Mouse (Mus musculus) lung, adult 2 months (tissue): ENCODE results near the gene BC003965. TPM values are rescaled to one million over a fixed set of nuclear protein-coding genes. Genes with fewer than 3 reads are reported as not detected.
"Not testable (repeated sequence)": the region's sequence is repeated elsewhere in the genome, so short reads cannot be mapped to it uniquely, and the experiment has no call there.

Source experiments
- DNase-seq: peaks from one replicate; pipeline ENCODE4 v3.0.0; 2022
- H3K4me1 ChIP-seq: fragments of 200-500 bp; 2 replicates; pipeline ENCODE4 v1.6.1; 2011; ENCODE audit warnings: low read length; ENCODE audit not compliant: control insufficient read depth, insufficient read depth
- H3K4me3 ChIP-seq: fragments of 200-500 bp; replicated peaks from 2 replicates; pipeline ENCODE3; 2011; ENCODE audit warnings: low read depth, mild to moderate bottlenecking, control low read depth, low read length; ENCODE audit errors: extremely low read depth
- CTCF ChIP-seq: fragments of 200-500 bp; IDR thresholded peaks from 2 replicates; pipeline ENCODE4 v1.5.1; 2011; ENCODE audit warnings: mild to moderate bottlenecking, low read length, control low read depth; ENCODE audit not compliant: insufficient read depth
- POLR2A ChIP-seq: fragments of 200-500 bp; IDR thresholded peaks from 2 replicates; pipeline ENCODE4 v1.6.1; 2011; ENCODE audit warnings: low read depth, mild to moderate bottlenecking, control low read depth, low read length, borderline replicate concordance; ENCODE audit errors: extremely low read depth
- WGBS: fragments of 180-500 bp; shearing (Covaris S2); methylation state at CpG from one replicate; pipeline ENCODE4 v1.1.7; 2018; 5-methylcytosine and 5-hydroxymethylcytosine counted together
- polyA plus RNA-seq: library from polyadenylated mRNA; depleted of rRNA; stranded (reverse); fragments of >200 nt; gene quantifications from 2 replicates; pipeline ENCODE4 v1.2.3, GENCODE M21; 2012

The BC003965 gene
- polyA plus RNA-seq, 1 experiment: 10.2 TPM

GRCm38 (mm10) chr17:25215431-25215830 lies 31.1 kb downstream of the BC003965 start:
- no peak for DNase-seq
- TF ChIP-seq POLR2A: no peak
- no peak for TF ChIP-seq CTCF
- WGBS: 84% methylated on average over 3 of the region's 3 CpGs
- H3K4me3 ChIP-seq: no peak overlapping the region
- H3K4me1 ChIP-seq: no peaks in the 10 kb centered on the region

GRCm38 (mm10) chr17:25218967-25219366 lies 34.6 kb downstream of the BC003965 start:
- DNase-seq: no peak
- TF ChIP-seq POLR2A (no peak), CTCF (no peak)
- 91% methylated on average over 9 of the region's 9 CpGs for WGBS
- Histone ChIP-seq H3K4me1 (peaks cover 11% of the 10 kb centered on the region), H3K4me3 (no peak overlapping the region)

DNA sequence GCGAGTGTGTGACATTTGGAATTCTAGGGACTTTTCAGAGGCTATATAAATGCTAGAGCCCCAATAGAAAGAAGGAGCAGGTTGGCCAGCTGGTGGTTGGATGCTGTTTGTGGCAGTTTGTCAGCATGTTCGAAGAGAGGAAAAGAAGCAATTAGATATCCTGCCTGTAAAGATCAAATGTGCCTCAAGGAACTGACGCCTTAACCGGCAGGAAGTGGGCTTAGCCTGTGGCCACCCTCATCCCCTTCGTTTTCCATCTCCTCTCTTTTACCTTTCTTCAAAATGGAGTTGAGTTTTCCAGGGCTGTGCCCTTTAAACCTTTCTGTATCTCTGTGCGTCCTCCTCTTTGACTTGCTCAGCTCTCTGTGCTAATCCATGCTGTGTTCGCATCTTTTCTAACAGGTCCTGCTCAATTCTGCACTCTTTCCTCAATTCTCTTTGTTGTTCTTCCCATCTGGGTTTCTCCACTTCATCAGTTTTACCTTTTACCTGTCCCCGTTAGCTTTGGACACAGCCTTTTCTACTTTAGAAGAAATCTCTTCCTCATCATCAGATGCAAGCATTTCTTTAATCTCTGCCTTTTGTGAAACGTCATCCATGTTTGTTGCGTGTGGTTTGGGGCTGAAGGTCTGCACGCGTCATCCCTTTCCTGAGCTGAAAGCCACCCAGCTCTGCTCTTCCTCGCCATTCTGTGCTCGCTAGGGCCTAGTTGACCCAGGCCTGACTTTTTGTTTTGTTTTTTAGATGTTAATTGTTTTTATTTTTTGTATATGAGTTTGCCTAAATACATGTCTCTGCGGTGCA lies 35.3 kb downstream of the BC003965 start:
- DNase-seq: no peak
- no peak overlapping the region for H3K4me3 ChIP-seq
- H3K4me1 ChIP-seq: peaks cover 11% of the 10 kb centered on the region
- TF ChIP-seq POLR2A: no peak
- TF ChIP-seq CTCF: no peak
- WGBS: 88% methylated on average over 15 of the region's 15 CpGs

- no peak for TF ChIP-seq POLR2A
- TF ChIP-seq CTCF: no peak
- no peak for DNase-seq
These were observed 36.4 kb downstream of the BC003965 start for GRCm38 (mm10) chr17:25220746-25221145.

GRCm38 (mm10) chr17:25221821-25222503 lies 37.6 kb downstream of the BC003965 start:
- DNase-seq: peak; percentile 56

More at GRCm38 (mm10) chr17:25220746-25221145, 36.4 kb downstream of the BC003965 start:
- peaks cover 11% of the 10 kb centered on the region for H3K4me1 ChIP-seq
- 71% methylated on average over 1 of the region's 1 CpGs for WGBS
- no peak overlapping the region for H3K4me3 ChIP-seq

DNA sequence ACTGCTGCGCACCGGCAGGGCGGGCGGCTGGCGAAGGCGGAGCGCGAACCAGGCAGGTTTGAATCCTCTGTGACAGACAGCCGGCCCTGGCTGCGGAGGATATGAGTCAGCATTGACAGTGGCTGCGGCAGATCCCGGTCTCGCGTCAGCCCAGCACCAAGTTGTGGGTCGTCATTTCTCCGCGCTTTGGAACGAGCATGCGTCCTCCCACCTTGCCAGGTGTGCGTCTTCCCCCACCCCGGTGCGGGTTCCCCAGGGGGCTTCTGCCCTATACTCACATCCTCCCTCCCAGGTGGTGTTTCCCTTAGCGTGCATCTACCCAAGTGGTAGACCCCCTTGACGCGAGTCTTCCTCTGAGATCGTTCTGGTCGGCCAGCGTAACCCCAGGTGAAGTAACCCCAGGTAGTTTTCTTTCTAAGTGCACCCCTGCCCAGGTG lies 38.2 kb downstream of the BC003965 start:
- peak; percentile 18 for DNase-seq
- H3K4me3 ChIP-seq: not testable (repeated sequence)
- H3K4me1 ChIP-seq: peaks cover 11% of the 10 kb centered on the region
- 29% methylated on average over 17 of the region's 28 CpGs for WGBS

More at GRCm38 (mm10) chr17:25221821-25222503, 37.6 kb downstream of the BC003965 start:
- no peak for TF ChIP-seq CTCF
- no peak for TF ChIP-seq POLR2A
- 11% methylated on average over 21 of the region's 30 CpGs for WGBS
- Histone ChIP-seq H3K4me1 (peaks cover 11% of the 10 kb centered on the region), H3K4me3 (peak overlapping the region; percentile 52)

DNA sequence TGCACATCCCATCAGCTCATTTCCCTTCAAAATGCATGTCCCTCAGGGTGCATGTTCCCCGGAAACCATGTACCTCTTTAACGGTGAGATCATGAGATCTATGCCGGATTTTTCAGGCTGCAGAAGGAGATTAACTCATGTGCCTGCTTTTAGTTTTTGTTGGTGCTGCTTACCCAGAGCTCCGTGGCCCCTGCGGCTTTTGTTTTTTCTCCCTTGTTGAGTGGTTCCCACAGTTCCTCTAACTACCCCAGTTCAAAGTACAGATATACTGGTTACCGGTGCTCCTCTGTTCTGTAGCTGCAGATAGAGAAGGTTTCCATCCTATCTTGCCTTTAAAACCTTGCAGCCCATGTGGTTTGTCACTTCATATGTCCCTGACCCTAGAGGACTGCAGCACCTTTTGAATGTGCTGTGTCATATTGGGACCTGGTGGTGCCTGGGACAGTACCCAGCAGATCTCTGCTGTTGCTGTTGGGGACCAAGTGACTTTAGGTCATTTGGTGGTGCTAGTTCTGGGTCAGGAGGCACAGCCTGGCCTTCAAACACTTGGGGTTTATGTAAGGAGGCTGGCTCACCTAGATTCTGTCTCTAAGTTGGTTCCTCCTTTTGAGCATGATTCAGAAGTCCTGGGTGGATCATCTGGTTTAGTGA lies 38.7 kb downstream of the BC003965 start:
- WGBS: 52% methylated on average over 6 of the region's 6 CpGs
- Histone ChIP-seq H3K4me1 (peaks cover 11% of the 10 kb centered on the region), H3K4me3 (no peak overlapping the region)
- no peak for DNase-seq
- TF ChIP-seq CTCF: no peak
- no peak for TF ChIP-seq POLR2A

- H3K4me1 ChIP-seq: peaks cover 11% of the 10 kb centered on the region
- H3K4me3 ChIP-seq: no peak overlapping the region
- DNase-seq: no peak
- TF ChIP-seq POLR2A (no peak), CTCF (no peak)
- 89% methylated on average over 7 of the region's 7 CpGs for WGBS
These were observed 40.4 kb downstream of the BC003965 start for GRCm38 (mm10) chr17:25224586-25225222.

GRCm38 (mm10) chr17:25225659-25226058 lies 41.3 kb downstream of the BC003965 start:
- peaks cover 11% of the 10 kb centered on the region for H3K4me1 ChIP-seq
- no peak for DNase-seq
- no peak overlapping the region for H3K4me3 ChIP-seq
- TF ChIP-seq POLR2A (no peak), CTCF (no peak)
- 86% methylated on average over 4 of the region's 4 CpGs for WGBS
